Mouse (Mus musculus) testis, adult 2 months (tissue): ENCODE data around the gene Amn. TPM values are rescaled to one million over a fixed set of nuclear protein-coding genes. Genes with fewer than 3 reads are reported as not detected.

Experiments
- H3K27ac ChIP-seq: fragments of 200-500 bp; 2 replicates; pipeline ENCODE4 v1.5.1; 2012; ENCODE audit warnings: low read depth, low read length; ENCODE audit not compliant: control insufficient read depth, insufficient read depth
- H3K27me3 ChIP-seq: fragments of 200-500 bp; 2 replicates; pipeline ENCODE4 v1.6.1; 2012; ENCODE audit warnings: mild to moderate bottlenecking, low read length, moderate library complexity; ENCODE audit not compliant: control insufficient read depth, insufficient read depth
- H3K36me3 ChIP-seq: fragments of 200-500 bp; 2 replicates; pipeline ENCODE4 v1.6.1; 2012; ENCODE audit warnings: mild to moderate bottlenecking, low read length; ENCODE audit not compliant: control insufficient read depth, insufficient read depth
- H3K4me1 ChIP-seq: fragments of 200-500 bp; 2 replicates; pipeline ENCODE4 v1.6.1; 2012; ENCODE audit warnings: low read length; ENCODE audit not compliant: control insufficient read depth, insufficient read depth
- H3K4me3 ChIP-seq: fragments of 200-500 bp; 2 replicates; pipeline ENCODE4 v1.5.1; 2012; ENCODE audit warnings: low read depth, mild to moderate bottlenecking, low read length, moderate library complexity, mixed read lengths; ENCODE audit not compliant: control insufficient read depth
- CTCF ChIP-seq: fragments of 200-500 bp; IDR thresholded peaks from 2 replicates; pipeline ENCODE4 v1.5.1; 2012; ENCODE audit warnings: low read depth, mild to moderate bottlenecking, inconsistent platforms, low read length, moderate library complexity; ENCODE audit not compliant: control insufficient read depth, insufficient read depth, insufficient replicate concordance
- POLR2A ChIP-seq: fragments of 200-500 bp; IDR thresholded peaks from 2 replicates; pipeline ENCODE4 v1.6.1; 2012; ENCODE audit warnings: low read depth, mild to moderate bottlenecking, inconsistent platforms, low read length, moderate library complexity; ENCODE audit not compliant: control insufficient read depth
- polyA plus RNA-seq: library from polyadenylated mRNA; depleted of rRNA; stranded (reverse); fragments of >200 nt; gene quantifications from 2 replicates; pipeline ENCODE4 v1.2.3, GENCODE M21; 2012

The Amn gene
- polyA plus RNA-seq, 1 experiment = 14.4 TPM

GRCm38 (mm10) chr12:111246808-111247464 lies 24.0 kb upstream of the Amn start:
- Histone ChIP-seq H3K36me3 (no peaks in the 10 kb centered on the region; the same call in 1 of the 2 replicates), H3K27me3 (no peaks in the 10 kb centered on the region), H3K27ac (no peak overlapping the region), H3K4me3 (no peak overlapping the region), H3K4me1 (no peaks in the 10 kb centered on the region)
- TF ChIP-seq CTCF = no peak
- TF ChIP-seq POLR2A = no peak

- Histone ChIP-seq H3K4me1 (no peaks in the 10 kb centered on the region), H3K27me3 (no peaks in the 10 kb centered on the region), H3K36me3 (no peaks in the 10 kb centered on the region; the same call in 1 of the 2 replicates), H3K27ac (no peak overlapping the region), H3K4me3 (no peak overlapping the region)
- TF ChIP-seq POLR2A (no peak), CTCF (no peak)
Observed at GRCm38 (mm10) chr12:111249095-111249494, 21.8 kb upstream of the Amn start.

- Histone ChIP-seq H3K36me3 (no peaks in the 10 kb centered on the region; the same call in 1 of the 2 replicates), H3K27ac (no peak overlapping the region), H3K4me1 (no peaks in the 10 kb centered on the region), H3K27me3 (no peaks in the 10 kb centered on the region), H3K4me3 (no peak overlapping the region)
- no peak for TF ChIP-seq CTCF
- no peak for TF ChIP-seq POLR2A
Observed at GRCm38 (mm10) chr12:111250116-111250515, 20.8 kb upstream of the Amn start.

- H3K36me3 ChIP-seq = no peaks in the 10 kb centered on the region
- H3K27ac ChIP-seq = no peak overlapping the region
- no peak for TF ChIP-seq CTCF
- TF ChIP-seq POLR2A = no peak
- H3K4me1 ChIP-seq = no peaks in the 10 kb centered on the region
- no peak overlapping the region for H3K4me3 ChIP-seq
- no peaks in the 10 kb centered on the region for H3K27me3 ChIP-seq
Observed at GRCm38 (mm10) chr12:111251227-111251626, 19.7 kb upstream of the Amn start.

GRCm38 (mm10) chr12:111263650-111264049 lies 7.2 kb upstream of the Amn start:
- Histone ChIP-seq H3K4me1 (no peaks in the 10 kb centered on the region), H3K4me3 (no peak overlapping the region), H3K36me3 (no peaks in the 10 kb centered on the region), H3K27me3 (no peaks in the 10 kb centered on the region), H3K27ac (no peak overlapping the region)
- TF ChIP-seq POLR2A (no peak), CTCF (no peak)

- no peaks in the 10 kb centered on the region for H3K36me3 ChIP-seq
Observed at GRCm38 (mm10) chr12:111265212-111265611, 5.7 kb upstream of the Amn start.

GRCm38 (mm10) chr12:111266592-111266991 lies 4.3 kb upstream of the Amn start:
- TF ChIP-seq POLR2A (no peak), CTCF (no peak)
- Histone ChIP-seq H3K4me1 (peaks cover 4% of the 10 kb centered on the region), H3K27me3 (no peaks in the 10 kb centered on the region), H3K36me3 (no peaks in the 10 kb centered on the region), H3K4me3 (no peak overlapping the region), H3K27ac (no peak overlapping the region)

More at GRCm38 (mm10) chr12:111265212-111265611, 5.7 kb upstream of the Amn start:
- H3K4me1 ChIP-seq = no peaks in the 10 kb centered on the region
- no peaks in the 10 kb centered on the region for H3K27me3 ChIP-seq
- no peak overlapping the region for H3K4me3 ChIP-seq
- H3K27ac ChIP-seq = no peak overlapping the region
- TF ChIP-seq POLR2A = no peak

GRCm38 (mm10) chr12:111267673-111268325 lies 3.1 kb upstream of the Amn start:
- TF ChIP-seq CTCF (no peak), POLR2A (no peak)
- H3K27me3 ChIP-seq = no peaks in the 10 kb centered on the region
- H3K27ac ChIP-seq = no peak overlapping the region
- H3K36me3 ChIP-seq = no peaks in the 10 kb centered on the region
- peaks cover 6% of the 10 kb centered on the region for H3K4me1 ChIP-seq
- H3K4me3 ChIP-seq = no peak overlapping the region
